Mouse (Mus musculus) thymus, postnatal 0 days (tissue): ENCODE data around the gene Setd1b. TPM values are rescaled to one million over a fixed set of nuclear protein-coding genes. Genes with fewer than 3 reads are reported as not detected.

Experiments used
- DNase-seq: peaks from one replicate; pipeline ENCODE4 v3.0.0-alpha.2; 2015; ENCODE audit warnings: low spot score
- polyA plus RNA-seq: library from polyadenylated mRNA; unstranded; fragments of >200 nt; fragmentation: Nextera tagmentation; extraction: Ambion mirVana; gene quantifications from 2 replicates; pipeline ENCODE4 v1.2.1, GENCODE M21; 2015

The Setd1b gene
- polyA plus RNA-seq, 1 experiment from 2014 or later = 11.3 TPM

GRCm38 (mm10) chr5:123139722-123140627 is 2.0 kb upstream of the Setd1b start:
- peak; percentile 38 for DNase-seq

DNA sequence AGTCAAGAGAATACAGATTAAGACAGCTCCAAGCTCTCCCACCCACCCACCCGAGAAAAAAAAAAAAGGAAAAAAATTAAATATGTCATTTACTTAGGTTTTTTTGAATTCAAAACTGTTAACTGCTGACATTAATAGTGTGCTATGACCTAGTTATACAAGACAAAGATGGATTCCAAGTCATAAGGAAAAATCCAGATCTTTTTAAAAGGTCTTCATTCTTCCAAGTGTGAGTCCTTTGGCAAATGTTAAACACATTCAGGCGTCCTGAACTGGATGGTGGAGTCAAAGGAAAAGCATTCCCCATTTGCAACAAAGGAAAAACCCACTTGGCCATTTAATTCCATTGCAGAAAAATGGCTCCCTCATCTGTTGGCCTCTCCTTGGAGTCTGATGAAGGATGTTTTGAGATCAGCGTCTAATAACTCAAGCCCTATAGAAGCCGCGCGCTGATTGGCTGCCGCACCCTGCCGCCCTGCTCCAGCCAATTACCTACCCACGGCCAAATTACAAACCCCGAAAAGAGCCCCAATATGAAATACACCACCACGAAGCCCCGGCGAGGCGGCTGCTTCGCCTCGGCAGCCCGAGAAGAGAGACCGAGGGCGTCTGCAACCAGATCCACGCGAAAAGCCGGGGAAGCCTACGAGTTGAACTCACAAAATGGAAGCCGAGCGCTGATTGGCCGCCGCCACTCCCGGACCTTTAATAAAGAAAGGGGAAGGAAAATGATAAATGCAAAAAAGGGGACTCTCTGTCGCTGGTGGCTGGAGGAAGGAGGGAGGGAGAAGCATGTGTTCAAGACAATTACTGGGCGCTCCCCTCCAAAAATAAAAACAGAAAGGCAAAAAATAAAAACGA is 1.1 kb upstream of the Setd1b start:
- DNase-seq = peak; percentile 86

GRCm38 (mm10) chr5:123141555-123142160 is 335 bp upstream of the Setd1b start:
- peak; percentile 51 for DNase-seq

GRCm38 (mm10) chr5:123143251-123143970 is 1.4 kb downstream of the Setd1b start:
- peak; percentile 45 for DNase-seq

DNA sequence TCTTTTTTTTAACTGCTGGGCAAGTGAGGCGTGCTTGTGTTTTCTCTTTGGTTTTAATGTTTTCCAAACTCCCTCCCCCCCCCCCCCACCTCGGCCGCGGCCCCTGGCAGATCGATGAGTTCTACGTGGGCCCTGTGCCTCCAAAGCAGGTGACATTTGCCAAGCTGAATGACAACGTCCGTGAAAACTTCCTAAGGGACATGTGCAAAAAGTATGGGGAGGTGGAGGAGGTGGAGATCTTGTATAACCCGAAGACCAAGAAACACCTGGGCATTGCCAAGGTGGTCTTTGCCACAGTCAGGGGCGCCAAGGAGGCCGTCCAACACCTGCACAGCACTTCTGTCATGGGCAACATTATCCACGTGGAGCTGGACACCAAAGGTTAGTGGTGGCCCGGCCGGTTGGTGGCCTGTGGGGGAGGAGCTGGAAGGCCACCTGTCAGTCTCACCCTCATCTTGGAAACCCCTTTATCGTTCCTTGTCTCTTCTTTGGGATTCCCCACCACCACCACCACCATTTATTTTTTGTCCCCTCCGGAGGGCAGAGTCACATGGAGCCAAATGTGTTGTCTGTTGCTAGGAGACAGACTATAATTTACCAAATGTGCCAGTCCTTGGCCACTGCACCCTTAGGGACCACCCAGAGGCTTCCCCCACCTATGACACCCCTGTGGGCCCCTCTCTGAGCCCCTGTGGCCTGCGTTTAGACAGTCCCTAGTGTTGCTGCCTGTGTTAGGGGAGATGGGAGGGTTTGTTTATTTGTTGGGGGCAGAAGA is 2.2 kb downstream of the Setd1b start:
- DNase-seq = no peak

DNA sequence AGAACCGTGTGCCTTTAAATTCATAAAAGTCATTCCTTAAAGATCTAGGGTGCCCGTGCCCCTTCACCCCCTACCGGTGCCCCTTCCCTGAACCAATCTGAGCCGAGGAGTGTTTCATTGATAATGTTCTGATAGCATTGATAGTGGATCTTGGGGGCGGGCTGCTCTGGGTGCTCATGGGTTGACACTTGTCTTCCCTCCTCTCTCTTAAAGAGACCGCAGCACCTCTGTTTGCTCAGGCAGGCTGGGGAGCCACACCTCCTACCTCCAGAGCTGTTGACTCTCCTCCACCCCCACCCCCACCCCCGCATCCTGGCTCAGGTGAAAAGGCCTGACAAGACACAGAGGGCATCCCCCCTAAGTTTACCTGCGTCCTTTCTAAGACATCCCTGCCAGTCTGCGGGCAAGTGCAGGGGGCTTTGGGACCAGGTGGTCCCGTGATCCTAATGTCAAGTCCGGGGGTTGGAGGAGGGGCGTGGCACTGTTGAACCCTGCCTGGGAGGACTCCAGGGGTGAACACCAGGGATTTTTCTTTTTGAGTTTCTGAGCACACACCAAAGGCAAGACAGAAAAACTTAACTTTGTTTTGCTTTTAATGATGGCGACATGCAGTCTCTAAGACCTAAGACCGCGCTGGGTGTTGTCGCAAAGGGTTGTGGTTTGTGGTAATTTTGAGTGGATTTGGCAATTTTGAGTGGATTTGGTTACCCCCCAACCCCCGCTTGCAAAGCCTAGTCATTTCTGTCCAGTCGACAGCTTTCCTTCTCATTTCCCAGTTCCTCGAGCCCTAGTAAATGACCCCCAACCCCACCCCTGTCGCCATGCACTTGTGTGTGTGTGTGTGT is 3.0 kb downstream of the Setd1b start:
- peak; percentile 38 for DNase-seq

- no peak for DNase-seq
Observed at GRCm38 (mm10) chr5:123146357-123146756, 4.4 kb downstream of the Setd1b start.

DNA sequence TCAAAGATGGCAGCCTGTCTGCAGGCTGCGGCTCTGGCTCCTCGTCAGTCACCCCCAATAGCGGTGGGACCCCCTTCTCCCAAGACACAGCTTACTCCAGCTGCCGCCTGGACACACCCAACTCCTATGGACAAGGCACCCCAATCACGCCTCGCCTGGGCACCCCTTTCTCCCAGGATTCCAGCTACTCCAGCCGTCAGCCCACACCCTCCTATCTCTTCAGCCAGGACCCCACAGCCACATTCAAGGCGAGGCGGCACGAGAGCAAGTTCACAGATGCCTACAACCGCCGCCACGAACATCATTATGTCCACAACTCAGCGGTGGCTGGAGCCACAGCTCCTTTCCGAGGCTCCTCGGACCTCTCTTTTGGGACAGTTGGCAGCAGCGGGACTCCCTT is 5.6 kb downstream of the Setd1b start:
- no peak for DNase-seq

DNA sequence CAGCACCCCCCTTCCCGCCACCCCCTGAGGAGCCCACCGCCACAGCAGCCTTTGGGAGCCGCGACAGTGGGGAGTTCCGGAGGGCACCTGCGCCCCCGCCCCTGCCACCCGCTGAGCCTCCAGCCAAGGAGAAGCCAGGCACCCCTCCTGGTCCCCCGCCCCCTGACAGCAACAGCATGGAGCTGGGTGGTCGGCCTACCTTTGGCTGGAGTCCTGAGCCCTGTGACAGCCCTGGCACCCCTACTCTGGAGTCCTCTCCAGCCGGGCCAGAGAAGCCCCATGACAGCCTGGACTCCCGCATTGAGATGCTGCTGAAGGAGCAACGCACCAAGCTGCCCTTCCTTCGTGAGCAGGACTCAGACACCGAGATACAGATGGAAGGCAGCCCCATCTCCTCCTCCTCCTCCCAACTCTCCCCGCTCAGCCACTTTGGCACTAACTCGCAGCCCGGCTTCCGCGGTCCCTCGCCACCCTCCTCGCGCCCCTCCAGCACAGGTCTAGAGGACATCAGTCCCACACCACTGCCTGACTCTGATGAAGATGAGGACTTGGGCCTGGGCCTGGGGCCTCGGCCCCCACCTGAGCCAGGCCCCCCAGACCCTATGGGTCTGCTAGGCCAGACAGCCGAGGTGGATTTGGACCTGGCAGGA is 6.2 kb downstream of the Setd1b start:
- DNase-seq = no peak

DNA sequence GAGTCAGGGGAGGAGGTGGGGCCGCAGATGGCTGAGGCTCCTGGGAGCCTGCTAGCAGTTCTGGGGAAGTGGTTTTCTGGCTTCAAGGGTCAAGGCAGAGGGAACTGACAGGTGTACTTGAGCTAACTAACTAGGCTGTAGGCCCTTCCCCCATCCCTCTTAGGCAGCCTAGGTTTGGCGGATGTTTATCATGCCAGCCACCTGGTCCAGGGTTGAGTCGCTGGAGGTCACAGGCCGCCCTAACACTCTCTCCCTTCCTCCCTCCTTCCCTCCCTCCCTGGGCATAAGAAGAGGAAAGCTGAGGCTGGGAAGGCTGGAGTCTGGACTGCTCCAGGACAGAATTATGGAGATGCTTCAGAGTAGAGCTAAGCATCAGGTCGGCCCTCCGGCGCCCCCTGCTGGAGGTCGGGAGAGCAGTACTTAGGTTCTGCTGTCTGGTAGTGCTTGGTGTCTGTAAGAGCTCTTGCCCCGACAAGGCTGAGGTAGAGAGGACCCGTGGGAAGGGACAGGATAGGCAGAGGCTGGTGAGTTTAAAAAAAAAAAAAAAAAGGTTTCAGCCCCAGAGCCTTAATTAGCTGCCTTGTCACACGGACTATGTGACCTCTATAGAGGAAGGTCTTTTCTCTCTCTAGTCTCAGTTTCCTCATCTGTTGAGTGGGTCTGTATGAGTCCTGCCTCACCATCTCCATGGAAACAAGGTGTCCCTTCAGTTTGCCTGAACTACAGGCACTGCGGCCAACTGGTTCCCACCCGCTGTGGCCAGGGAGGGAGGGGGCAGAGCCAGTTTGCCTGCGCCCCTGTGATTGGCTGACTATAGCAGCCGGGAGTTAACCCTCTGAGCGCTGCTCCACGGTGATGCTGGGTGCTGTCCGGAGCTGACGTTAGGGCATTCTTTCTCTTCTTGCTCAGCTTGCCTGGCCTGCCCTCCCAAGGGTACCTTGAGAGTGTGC is 7.7 kb downstream of the Setd1b start:
- DNase-seq = peak; percentile 89

- peak; percentile 93 for DNase-seq
Observed at GRCm38 (mm10) chr5:123150641-123151040, 8.6 kb downstream of the Setd1b start.

DNA sequence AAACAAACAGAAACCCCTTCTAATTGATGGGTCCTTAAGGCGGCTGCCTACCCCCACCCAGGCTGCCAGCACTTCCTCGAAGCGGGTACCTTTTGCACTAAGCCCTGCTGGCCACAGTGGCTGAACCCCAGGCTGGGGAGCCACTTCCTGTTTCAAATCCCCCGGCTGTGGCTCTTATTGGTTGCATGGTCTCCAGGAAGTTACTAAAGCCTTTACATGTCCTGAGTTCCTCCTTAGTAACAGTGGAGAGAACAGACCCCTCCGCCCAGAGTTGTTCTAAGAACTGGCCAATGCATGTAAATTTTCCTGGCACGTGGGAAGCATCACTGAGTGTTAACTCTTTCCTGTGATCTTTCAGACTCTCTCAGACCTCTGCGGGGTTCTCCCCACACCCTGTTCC is 9.1 kb downstream of the Setd1b start:
- DNase-seq = peak; percentile 86

DNA sequence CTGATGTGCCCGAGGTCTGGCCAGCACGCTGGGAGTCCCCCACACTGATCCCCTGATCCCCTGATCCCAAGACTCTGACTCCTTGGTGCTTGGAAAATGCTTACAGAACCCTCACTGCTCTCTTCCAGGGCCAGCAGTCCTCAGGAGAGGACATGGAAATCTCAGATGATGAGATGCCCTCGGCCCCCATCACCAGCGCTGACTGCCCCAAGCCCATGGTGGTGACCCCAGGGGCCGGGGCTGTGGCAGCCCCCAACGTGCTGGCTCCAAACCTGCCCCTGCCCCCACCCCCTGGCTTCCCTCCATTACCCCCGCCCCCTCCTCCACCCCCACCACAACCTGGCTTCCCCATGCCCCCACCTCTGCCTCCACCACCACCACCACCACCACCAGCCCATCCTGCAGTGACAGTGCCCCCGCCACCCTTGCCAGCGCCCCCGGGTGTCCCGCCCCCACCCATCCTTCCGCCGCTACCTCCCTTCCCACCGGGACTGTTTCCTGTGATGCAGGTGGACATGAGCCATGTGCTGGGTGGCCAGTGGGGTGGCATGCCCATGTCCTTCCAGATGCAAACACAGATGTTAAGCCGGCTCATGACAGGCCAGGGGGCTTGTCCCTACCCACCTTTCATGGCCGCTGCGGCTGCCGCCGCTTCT is 9.8 kb downstream of the Setd1b start:
- DNase-seq = no peak

GRCm38 (mm10) chr5:123152901-123153300 is 10.9 kb downstream of the Setd1b start:
- DNase-seq = peak; percentile 79

GRCm38 (mm10) chr5:123155425-123155824 is 13.4 kb downstream of the Setd1b start:
- DNase-seq = peak; percentile 85

DNA sequence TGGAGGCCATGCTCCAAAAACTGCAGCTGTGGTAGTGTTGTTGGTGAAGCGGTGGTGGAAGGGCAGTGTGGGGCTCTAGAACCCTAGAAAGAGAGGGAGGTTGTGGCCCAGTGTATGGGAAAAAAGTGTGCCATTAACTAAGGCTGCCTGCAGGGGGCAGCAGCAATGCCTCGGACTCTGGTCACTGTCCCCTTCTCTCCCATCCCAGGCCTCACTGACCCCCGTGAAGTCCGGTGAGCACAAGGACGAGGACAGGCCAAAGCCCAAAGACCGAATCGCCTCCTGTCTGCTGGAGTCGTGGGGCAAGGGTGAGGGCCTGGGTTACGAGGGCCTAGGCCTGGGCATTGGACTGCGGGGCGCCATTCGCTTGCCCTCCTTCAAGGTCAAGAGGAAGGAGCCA is 14.8 kb downstream of the Setd1b start:
- no peak for DNase-seq

DNA sequence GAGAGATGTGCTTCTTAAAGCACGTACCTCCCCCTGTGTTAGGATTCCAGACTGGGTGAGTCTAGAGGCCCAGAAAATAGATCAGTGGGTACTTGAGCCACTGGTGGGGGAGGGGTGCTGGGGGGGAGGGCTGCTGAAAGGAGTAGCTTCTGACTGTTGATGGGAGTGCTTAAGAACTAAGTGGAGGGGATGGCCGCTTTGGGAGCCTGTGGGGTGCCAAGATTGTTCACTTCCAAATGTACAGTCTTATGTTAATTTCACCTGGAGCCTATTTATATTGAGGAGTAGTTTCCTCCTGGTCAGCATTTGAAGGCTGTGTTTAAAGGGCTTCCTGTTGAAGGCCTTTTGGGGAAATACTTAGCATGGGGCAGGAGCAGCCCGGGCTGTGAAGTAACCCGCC is 16.0 kb downstream of the Setd1b start:
- DNase-seq = no peak
